Mouse (Mus musculus): ENCODE measurements at regions not wholly inside any gene's neighbourhood (a gene's known extent, or its start where the extent isn't known, plus 50 kb on each side); places are given as distances from the start of the nearest gene placed in this dataset.

GRCm38 (mm10) chr2:167757157-167757780 is 67.6 kb upstream of the Tmem189 start:
- no peak for TF ChIP-seq CTCF (IDR thresholded peaks at IDR 0.05; ENCODE audit: extremely low read depth, insufficient read depth, low read length)
- TF ChIP-seq POLR2A (IDR thresholded peaks at IDR 0.05; ENCODE audit: extremely low read depth, insufficient read depth, low read length), result no peak
